11 mouse cellular contexts compared by ENCODE assay signal in genomic region chr7:29814381-29814780, GRCm38 (mm10). TPM values are rescaled to one million over a fixed set of nuclear protein-coding genes. Genes with fewer than 3 reads are reported as not detected.
DNase-seq lines count a peak whose midpoint lies in the region; ATAC-seq and TF ChIP-seq lines count a peak whose summit lies in the region.
"Had no signal": no experiment of that assay in that cellular context is flagged by ENCODE, and none has a peak within 500 bp of the region (broad histone marks: within the 10 kb centered on the region; RNA-seq: fewer than 3 reads in every experiment).

No protein-coding gene starts in this region.

- H3K9ac ChIP-seq in forebrain, embryonic 11.5 days (ENCODE audit: low read length), result no peak overlapping the region
- no peak overlapping the region for H3K9ac ChIP-seq in stomach, embryonic 14.5 days (replicated peaks; ENCODE audit: low read depth, low read length)
- H3K9ac ChIP-seq in stomach, postnatal 0 days (ENCODE audit: low read length), result no peak overlapping the region
- no peak overlapping the region for H3K9ac ChIP-seq in midbrain, embryonic 11.5 days (ENCODE audit: low read length)

- H3K4me1 ChIP-seq in forebrain, embryonic 10.5 days, result peaks cover 28% of the 10 kb centered on the region
- peaks cover 8% of the 10 kb centered on the region; the same call in 1 of the 2 replicates for H3K4me1 ChIP-seq in forebrain, embryonic 11.5 days (replicated peaks; ENCODE audit: control insufficient read depth, insufficient read depth, low read length)
- peaks cover 10% of the 10 kb centered on the region; the same call in 1 of the 2 replicates for H3K4me1 ChIP-seq in stomach, embryonic 14.5 days (ENCODE audit: control insufficient read depth, insufficient read depth, low read length)
- H3K4me1 ChIP-seq in stomach, postnatal 0 days (replicated peaks; ENCODE audit: control insufficient read depth, insufficient read depth), result peaks cover 4% of the 10 kb centered on the region
- peaks cover 17% of the 10 kb centered on the region for H3K4me1 ChIP-seq in midbrain, embryonic 11.5 days (ENCODE audit: control insufficient read depth, insufficient read depth, low read length)

- H3K36me3 ChIP-seq in forebrain, embryonic 10.5 days (replicated peaks), result peaks cover 6% of the 10 kb centered on the region
- H3K36me3 ChIP-seq in forebrain, embryonic 11.5 days (ENCODE audit: control insufficient read depth, insufficient read depth, low read length), result no peaks in the 10 kb centered on the region
- no peaks in the 10 kb centered on the region for H3K36me3 ChIP-seq in stomach, embryonic 14.5 days (ENCODE audit: control insufficient read depth, insufficient read depth, low read length)
- H3K36me3 ChIP-seq in stomach, postnatal 0 days (ENCODE audit: control insufficient read depth, insufficient read depth, low read length), result no peaks in the 10 kb centered on the region
- no peaks in the 10 kb centered on the region for H3K36me3 ChIP-seq in midbrain, embryonic 11.5 days (ENCODE audit: control insufficient read depth, insufficient read depth, low read length)

- WGBS in forebrain, embryonic 10.5 days, result 85% methylated on average over 2 of the region's 2 CpGs
- WGBS in forebrain, embryonic 11.5 days, result 90% methylated on average over 2 of the region's 2 CpGs
- WGBS in stomach, embryonic 14.5 days, result 93% methylated on average over 2 of the region's 2 CpGs
- 93% methylated on average over 2 of the region's 2 CpGs for WGBS in stomach, postnatal 0 days
- 88% methylated on average over 2 of the region's 2 CpGs for WGBS in midbrain, embryonic 11.5 days

- H3K27me3 ChIP-seq in forebrain, embryonic 10.5 days (ENCODE audit: poor library complexity, severe bottlenecking), result no peaks in the 10 kb centered on the region
- no peaks in the 10 kb centered on the region for H3K27me3 ChIP-seq in forebrain, embryonic 11.5 days (ENCODE audit: control insufficient read depth, insufficient read depth, low read length)
- no peaks in the 10 kb centered on the region for H3K27me3 ChIP-seq in stomach, embryonic 14.5 days (ENCODE audit: control insufficient read depth, insufficient read depth, low read length)
- no peaks in the 10 kb centered on the region for H3K27me3 ChIP-seq in stomach, postnatal 0 days (ENCODE audit: control insufficient read depth, insufficient read depth, low read length)
- H3K27me3 ChIP-seq in midbrain, embryonic 11.5 days (ENCODE audit: control insufficient read depth, insufficient read depth, low read length), result no peaks in the 10 kb centered on the region

- H3K4me3 ChIP-seq in forebrain, embryonic 10.5 days, result peak overlapping the region; percentile 76; the same call in 1 of the 2 replicates
- H3K4me3 ChIP-seq in forebrain, embryonic 11.5 days (ENCODE audit: low read depth, low read length), result no peak overlapping the region
- H3K4me3 ChIP-seq in stomach, embryonic 14.5 days (ENCODE audit: low read depth, low read length), result no peak overlapping the region
- H3K4me3 ChIP-seq in stomach, postnatal 0 days (ENCODE audit: low read depth, low read length), result no peak overlapping the region
- H3K4me3 ChIP-seq in midbrain, embryonic 11.5 days (ENCODE audit: low read depth, low read length), result no peak overlapping the region

- H3K27ac ChIP-seq in forebrain, embryonic 10.5 days, result no peak overlapping the region
- H3K27ac ChIP-seq in forebrain, embryonic 11.5 days (ENCODE audit: low read depth, low read length), result no peak overlapping the region
- no peak overlapping the region for H3K27ac ChIP-seq in stomach, embryonic 14.5 days (ENCODE audit: low read length)
- H3K27ac ChIP-seq in stomach, postnatal 0 days (replicated peaks), result no peak overlapping the region
- H3K27ac ChIP-seq in midbrain, embryonic 11.5 days (ENCODE audit: low read depth, low read length), result no peak overlapping the region

- TF ChIP-seq CTCF in stomach, postnatal 0 days (IDR thresholded peaks at IDR 0.05; ENCODE audit: low read depth), result no peak

- DNase-seq in forebrain, embryonic 10.5 days (ENCODE audit: extremely low spot score, low spot score), result no peak
- DNase-seq in forebrain, embryonic 11.5 days (ENCODE audit: low spot score), result no peak
- no peak for DNase-seq in stomach, postnatal 0 days (ENCODE audit: low spot score)
- DNase-seq in midbrain, embryonic 11.5 days (ENCODE audit: low spot score, missing footprints), result peak; percentile 59
- no peak for DNase-seq in adrenal gland, adult 8-10 months
- DNase-seq in right cerebral cortex, postnatal 10 days (ENCODE audit: low spot score in 2 of 2), result no peak
- DNase-seq in spleen, adult 12 weeks (ENCODE audit: low spot score), result no peak
- DNase-seq: kidney, adult 8-10 months; layer of hippocampus, postnatal 36 days; lung, adult 2 months had no signal

- peaks cover 7% of the 10 kb centered on the region; the same call in 1 of the 2 replicates for H3K9me3 ChIP-seq in forebrain, embryonic 10.5 days
- no peaks in the 10 kb centered on the region for H3K9me3 ChIP-seq in forebrain, embryonic 11.5 days (ENCODE audit: control insufficient read depth, low read length)
- no peaks in the 10 kb centered on the region for H3K9me3 ChIP-seq in stomach, embryonic 14.5 days (ENCODE audit: control insufficient read depth, low read depth, low read length)
- H3K9me3 ChIP-seq in stomach, postnatal 0 days (ENCODE audit: control insufficient read depth, low read length), result no peaks in the 10 kb centered on the region
- no peaks in the 10 kb centered on the region for H3K9me3 ChIP-seq in midbrain, embryonic 11.5 days (ENCODE audit: control insufficient read depth, low read length)

- H3K4me2 ChIP-seq in forebrain, embryonic 11.5 days (ENCODE audit: low read depth, low read length, severe bottlenecking), result no peak overlapping the region
- H3K4me2 ChIP-seq in stomach, embryonic 14.5 days (replicated peaks; ENCODE audit: low read depth, low read length), result peak overlapping the region; percentile 79; the same call in 1 of the 2 replicates
- H3K4me2 ChIP-seq in stomach, postnatal 0 days (replicated peaks; ENCODE audit: low read depth), result no peak overlapping the region
- H3K4me2 ChIP-seq in midbrain, embryonic 11.5 days, result peak overlapping the region; percentile 76

- TF ChIP-seq EP300 in stomach, postnatal 0 days (optimal IDR thresholded peaks at IDR 0.05), result no peak

- ATAC-seq in forebrain, embryonic 11.5 days (replicated peaks; ENCODE audit: low FRiP score), result no peak
- ATAC-seq in stomach, embryonic 14.5 days (ENCODE audit: insufficient number of reproducible peaks, insufficient read depth, low FRiP score, low read depth), result no peak
- ATAC-seq in stomach, postnatal 0 days (ENCODE audit: low FRiP score, low TSS enrichment), result no peak
- no peak for ATAC-seq in midbrain, embryonic 11.5 days (ENCODE audit: low FRiP score)

RNA-seq across cellular contexts. Expression of gene Zfp790, which starts 1.5 kb away (rescaled TPM):
- polyA plus RNA-seq in forebrain, embryonic 10.5 days (2016; fragmentation: Nextera tagmentation; extraction: Ambion mirVana), result 11.6 and 13.2 TPM in 2 replicates
- 18.6 and 19.0 TPM in 2 replicates for polyA plus RNA-seq in forebrain, embryonic 11.5 days (2014; fragmentation: Nextera tagmentation; extraction: Ambion mirVana)
- 13.5 and 16.6 TPM in 2 replicates for polyA plus RNA-seq in stomach, embryonic 14.5 days (2014; fragmentation: Nextera tagmentation; extraction: Ambion mirVana)
- polyA plus RNA-seq in stomach, postnatal 0 days (2015; fragmentation: Nextera tagmentation; extraction: Ambion mirVana), result 5.3 and 5.4 TPM in 2 replicates
- polyA plus RNA-seq in midbrain, embryonic 11.5 days (2014; fragmentation: Nextera tagmentation; extraction: Ambion mirVana), result 20.6 and 25.3 TPM in 2 replicates
- total RNA-seq in adrenal gland, adult 8-10 months (2022), result 10 to 100 TPM; 18.3 to 25.2 (median 21.9) TPM

RNA-seq across cellular contexts. Expression of gene Zfp30, which starts 30.6 kb away (rescaled TPM):
- 6.9 and 7.0 TPM in 2 replicates for polyA plus RNA-seq in forebrain, embryonic 10.5 days (2016; fragmentation: Nextera tagmentation; extraction: Ambion mirVana)
- polyA plus RNA-seq in forebrain, embryonic 11.5 days (2014; fragmentation: Nextera tagmentation; extraction: Ambion mirVana), result 10.2 and 11.0 TPM in 2 replicates
- 8.6 and 10.2 TPM in 2 replicates for polyA plus RNA-seq in stomach, embryonic 14.5 days (2014; fragmentation: Nextera tagmentation; extraction: Ambion mirVana)
- polyA plus RNA-seq in stomach, postnatal 0 days (2015; fragmentation: Nextera tagmentation; extraction: Ambion mirVana), result 2.3 and 2.6 TPM in 2 replicates
- polyA plus RNA-seq in midbrain, embryonic 11.5 days (2014; fragmentation: Nextera tagmentation; extraction: Ambion mirVana), result 8.5 and 9.8 TPM in 2 replicates
- total RNA-seq in adrenal gland, adult 8-10 months (2022), result 1 to 10 TPM; 3.5 to 5.2 (median 4.2) TPM

RNA-seq across cellular contexts. Expression of gene Zfp940, which starts 39.1 kb away (rescaled TPM):
- 10.5 and 10.6 TPM in 2 replicates for polyA plus RNA-seq in forebrain, embryonic 10.5 days (2016; fragmentation: Nextera tagmentation; extraction: Ambion mirVana)
- polyA plus RNA-seq in forebrain, embryonic 11.5 days (2014; fragmentation: Nextera tagmentation; extraction: Ambion mirVana), result 10.7 and 11.3 TPM in 2 replicates
- polyA plus RNA-seq in stomach, embryonic 14.5 days (2014; fragmentation: Nextera tagmentation; extraction: Ambion mirVana), result 6.3 and 6.5 TPM in 2 replicates
- 1.1 and 1.2 TPM in 2 replicates for polyA plus RNA-seq in stomach, postnatal 0 days (2015; fragmentation: Nextera tagmentation; extraction: Ambion mirVana)
- polyA plus RNA-seq in midbrain, embryonic 11.5 days (2014; fragmentation: Nextera tagmentation; extraction: Ambion mirVana), result 12.5 and 12.6 TPM in 2 replicates
- total RNA-seq in adrenal gland, adult 8-10 months (2022), result 1 to 10 TPM in 3 of 4 experiments, under 1 TPM in 1; 0.94 to 1.7 (median 1.2) TPM

RNA-seq across cellular contexts. Expression of gene Zfp420, which starts 45.4 kb away (rescaled TPM):
- polyA plus RNA-seq in forebrain, embryonic 10.5 days (2016; fragmentation: Nextera tagmentation; extraction: Ambion mirVana), result 8.4 and 9.0 TPM in 2 replicates
- 10.4 and 13.4 TPM in 2 replicates for polyA plus RNA-seq in forebrain, embryonic 11.5 days (2014; fragmentation: Nextera tagmentation; extraction: Ambion mirVana)
- polyA plus RNA-seq in stomach, embryonic 14.5 days (2014; fragmentation: Nextera tagmentation; extraction: Ambion mirVana), result 8.8 and 12.2 TPM in 2 replicates
- polyA plus RNA-seq in stomach, postnatal 0 days (2015; fragmentation: Nextera tagmentation; extraction: Ambion mirVana), result 2.0 and 2.4 TPM in 2 replicates
- 10.3 and 12.1 TPM in 2 replicates for polyA plus RNA-seq in midbrain, embryonic 11.5 days (2014; fragmentation: Nextera tagmentation; extraction: Ambion mirVana)
- total RNA-seq in adrenal gland, adult 8-10 months (2022), result 1 to 10 TPM; 5.4 to 9.8 (median 8.1) TPM

RNA-seq across cellular contexts. Expression of gene Zfp84, which starts 46.0 kb away (rescaled TPM):
- polyA plus RNA-seq in forebrain, embryonic 10.5 days (2016; fragmentation: Nextera tagmentation; extraction: Ambion mirVana), result 11.6 and 11.8 TPM in 2 replicates
- 15.5 and 17.3 TPM in 2 replicates for polyA plus RNA-seq in forebrain, embryonic 11.5 days (2014; fragmentation: Nextera tagmentation; extraction: Ambion mirVana)
- polyA plus RNA-seq in stomach, embryonic 14.5 days (2014; fragmentation: Nextera tagmentation; extraction: Ambion mirVana), result 13.9 and 16.3 TPM in 2 replicates
- polyA plus RNA-seq in stomach, postnatal 0 days (2015; fragmentation: Nextera tagmentation; extraction: Ambion mirVana), result 4.8 and 5.0 TPM in 2 replicates
- polyA plus RNA-seq in midbrain, embryonic 11.5 days (2014; fragmentation: Nextera tagmentation; extraction: Ambion mirVana), result 17.9 and 19.3 TPM in 2 replicates
- 10 to 100 TPM; 13.3 to 17.8 (median 16.4) TPM for total RNA-seq in adrenal gland, adult 8-10 months (2022)

Comparison
In these comparisons a context has a peak if more than half of its experiments do, and no peak if none do; other contexts are left out.
1. H3K4me2 ChIP-seq: peak in stomach, embryonic 14.5 days (single experiment) and midbrain, embryonic 11.5 days (single experiment); none in forebrain, embryonic 11.5 days (single experiment) and stomach, postnatal 0 days (single experiment).